Mouse (Mus musculus) heart, embryonic 16.5 days (tissue): Measurements from ENCODE around the gene Kcna7. TPM values are rescaled to one million over a fixed set of nuclear protein-coding genes. Genes with fewer than 3 reads are reported as not detected.

ENCODE experiments used
- ATAC-seq: fragments of 200-750 bp; cut with Nextera tagmentation; replicated peaks from 2 replicates; pipeline ENCODE4 v1.8.0; 2017; ENCODE audit warnings: moderate number of reproducible peaks; ENCODE audit not compliant: insufficient read depth, low FRiP score; ENCODE audit errors: extremely low read depth
- H3K27ac ChIP-seq: fragments of 300-500 bp; sonication (generic); 2 replicates; pipeline ENCODE4 v1.5.1; 2014; ENCODE audit warnings: mild to moderate bottlenecking, low read length, control low read depth, moderate library complexity
- H3K27me3 ChIP-seq: fragments of 300-500 bp; sonication (generic); 2 replicates; pipeline ENCODE4 v1.6.1; 2014; ENCODE audit warnings: low read length, mixed read lengths; ENCODE audit not compliant: control insufficient read depth, insufficient read depth
- H3K36me3 ChIP-seq: fragments of 300-500 bp; sonication (generic); 2 replicates; pipeline ENCODE4 v1.6.1; 2014; ENCODE audit not compliant: control insufficient read depth, insufficient read depth
- H3K4me1 ChIP-seq: fragments of 300-500 bp; sonication (generic); 2 replicates; pipeline ENCODE4 v1.6.1; 2014; ENCODE audit warnings: low read length, mixed read lengths; ENCODE audit not compliant: control insufficient read depth, insufficient read depth
- H3K4me2 ChIP-seq: fragments of 300-500 bp; sonication (generic); 2 replicates; pipeline ENCODE4 v1.6.1; 2014; ENCODE audit warnings: low read depth, mild to moderate bottlenecking, control low read depth, low read length
- H3K4me3 ChIP-seq: fragments of 300-500 bp; sonication (generic); 2 replicates; pipeline ENCODE4 v1.5.1; 2014; ENCODE audit warnings: mild to moderate bottlenecking, control low read depth, low read length
- H3K9ac ChIP-seq: fragments of 300-500 bp; sonication (generic); 2 replicates; pipeline ENCODE4 v1.6.1; 2014; ENCODE audit warnings: low read length, control low read depth
- H3K9me3 ChIP-seq: fragments of 300-500 bp; sonication (generic); replicated peaks from 2 replicates; pipeline ENCODE4 v1.6.1; 2016; ENCODE audit warnings: low read length; ENCODE audit not compliant: control insufficient read depth
- WGBS: fragments of 180-500 bp; shearing (Covaris S2); extraction: QIAGEN DNeasy Blood & Tissue Kit; methylation state at CpG from one replicate; pipeline ENCODE4 v1.1.7; 2014; 5-methylcytosine and 5-hydroxymethylcytosine counted together
- polyA plus RNA-seq: library from polyadenylated mRNA; unstranded; fragments of >200 nt; fragmentation: Nextera tagmentation; extraction: Ambion mirVana; gene quantifications from 2 replicates; pipeline ENCODE4 v1.2.1, GENCODE M21; 2015

The Kcna7 gene
- polyA plus RNA-seq, 1 experiment from 2014 or later, result 0.25 TPM

DNA sequence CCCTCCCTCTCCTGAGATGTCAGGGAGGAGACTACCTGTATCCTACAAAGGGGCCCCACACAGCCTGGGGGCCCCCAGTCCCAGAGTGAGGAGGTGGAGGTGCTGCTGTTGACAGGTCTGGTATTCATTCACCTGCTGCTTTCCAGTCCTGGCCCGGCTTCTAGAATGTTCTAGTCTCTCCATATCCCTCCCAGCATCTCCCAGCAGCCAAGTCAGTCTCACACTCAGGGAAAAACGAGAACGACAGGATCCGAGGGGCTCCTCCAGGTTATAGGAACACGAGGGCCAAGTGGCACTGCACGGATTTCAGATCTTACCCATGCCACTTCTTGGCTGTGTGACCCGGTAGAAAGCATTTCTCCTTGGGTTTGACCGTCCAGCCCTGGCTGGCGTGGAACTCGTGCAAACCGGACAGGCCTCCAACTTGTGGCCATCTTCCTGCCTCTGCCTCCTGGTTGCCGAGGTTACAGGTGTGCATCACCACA lies 9.3 kb downstream of the Kcna7 start:
- Histone ChIP-seq H3K4me2 (no peak overlapping the region; the same call in 1 of the 2 replicates), H3K27ac (no peak overlapping the region)

DNA sequence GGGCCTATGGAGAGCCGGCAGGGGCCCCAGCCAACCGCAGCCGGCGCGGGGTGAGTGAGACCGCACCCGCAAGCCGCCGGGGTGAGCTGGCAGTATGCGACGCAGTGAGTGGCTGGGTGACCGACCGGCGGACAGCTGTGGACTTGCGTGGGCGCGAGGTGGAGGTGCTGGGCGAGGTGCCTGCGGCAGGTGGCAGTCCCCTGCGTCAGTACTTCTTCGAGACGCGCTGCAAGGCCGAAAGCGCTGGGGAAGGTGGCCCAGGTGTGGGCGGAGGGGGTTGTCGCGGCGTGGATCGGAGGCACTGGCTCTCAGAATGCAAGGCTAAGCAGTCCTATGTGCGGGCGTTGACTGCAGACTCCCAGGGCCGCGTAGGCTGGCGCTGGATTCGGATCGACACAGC lies 10.2 kb downstream of the Kcna7 start:
- Histone ChIP-seq H3K4me1 (peaks cover 12% of the 10 kb centered on the region), H3K27me3 (peaks cover 85% of the 10 kb centered on the region), H3K4me2 (peak overlapping the region; percentile 8; the same call in 1 of the 2 replicates), H3K9me3 (no peaks in the 10 kb centered on the region), H3K9ac (no peak overlapping the region), H3K36me3 (no peaks in the 10 kb centered on the region), H3K27ac (no peak overlapping the region), H3K4me3 (peak overlapping the region; percentile 11)
- no peak for ATAC-seq
- 14% methylated on average over 37 of the region's 37 CpGs for WGBS

More for the DNA sequence above, 9.3 kb downstream of the Kcna7 start:
- H3K9ac ChIP-seq, result no peak overlapping the region
- H3K4me3 ChIP-seq, result no peak overlapping the region; the same call in 1 of the 2 replicates
- ATAC-seq, result no peak
- peaks cover 85% of the 10 kb centered on the region for H3K27me3 ChIP-seq
- H3K9me3 ChIP-seq, result no peaks in the 10 kb centered on the region
- WGBS, result 44% methylated on average over 12 of the region's 12 CpGs
- peaks cover 12% of the 10 kb centered on the region for H3K4me1 ChIP-seq
- no peaks in the 10 kb centered on the region for H3K36me3 ChIP-seq

DNA sequence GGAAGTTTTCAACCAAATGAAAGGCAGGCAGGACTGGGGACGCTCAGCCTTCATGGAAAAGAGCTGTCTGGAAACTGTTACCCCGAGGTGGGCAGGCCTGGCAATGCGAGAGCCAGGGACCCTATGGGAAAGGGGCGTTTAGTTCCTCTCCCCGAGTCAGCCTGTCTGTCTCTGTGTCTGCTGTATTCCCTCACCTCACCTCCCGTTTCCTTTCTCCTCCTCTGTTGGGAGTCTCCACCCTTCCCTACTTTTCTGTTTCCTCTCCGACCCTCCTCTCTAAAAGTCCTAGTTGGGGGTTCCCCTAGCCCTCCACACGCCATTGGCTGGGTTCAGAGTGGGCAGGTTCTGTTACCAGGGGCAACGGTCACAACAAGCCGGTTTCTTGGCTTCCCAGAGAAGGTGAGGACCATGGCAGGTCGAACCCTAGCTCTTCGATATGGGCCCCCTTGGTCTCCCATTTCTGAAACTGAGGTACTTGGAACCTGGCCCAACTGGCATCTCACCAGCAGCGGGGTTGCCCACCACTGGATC lies 12.6 kb downstream of the Kcna7 start:
- peaks cover 68% of the 10 kb centered on the region for H3K27me3 ChIP-seq
- no peaks in the 10 kb centered on the region for H3K9me3 ChIP-seq
- ATAC-seq, result no peak
- peaks cover 12% of the 10 kb centered on the region for H3K4me1 ChIP-seq
- H3K27ac ChIP-seq, result no peak overlapping the region
- no peak overlapping the region for H3K9ac ChIP-seq
- H3K36me3 ChIP-seq, result peaks cover 15% of the 10 kb centered on the region
- H3K4me2 ChIP-seq, result no peak overlapping the region
- 13% methylated on average over 13 of the region's 13 CpGs for WGBS
- no peak overlapping the region for H3K4me3 ChIP-seq

DNA sequence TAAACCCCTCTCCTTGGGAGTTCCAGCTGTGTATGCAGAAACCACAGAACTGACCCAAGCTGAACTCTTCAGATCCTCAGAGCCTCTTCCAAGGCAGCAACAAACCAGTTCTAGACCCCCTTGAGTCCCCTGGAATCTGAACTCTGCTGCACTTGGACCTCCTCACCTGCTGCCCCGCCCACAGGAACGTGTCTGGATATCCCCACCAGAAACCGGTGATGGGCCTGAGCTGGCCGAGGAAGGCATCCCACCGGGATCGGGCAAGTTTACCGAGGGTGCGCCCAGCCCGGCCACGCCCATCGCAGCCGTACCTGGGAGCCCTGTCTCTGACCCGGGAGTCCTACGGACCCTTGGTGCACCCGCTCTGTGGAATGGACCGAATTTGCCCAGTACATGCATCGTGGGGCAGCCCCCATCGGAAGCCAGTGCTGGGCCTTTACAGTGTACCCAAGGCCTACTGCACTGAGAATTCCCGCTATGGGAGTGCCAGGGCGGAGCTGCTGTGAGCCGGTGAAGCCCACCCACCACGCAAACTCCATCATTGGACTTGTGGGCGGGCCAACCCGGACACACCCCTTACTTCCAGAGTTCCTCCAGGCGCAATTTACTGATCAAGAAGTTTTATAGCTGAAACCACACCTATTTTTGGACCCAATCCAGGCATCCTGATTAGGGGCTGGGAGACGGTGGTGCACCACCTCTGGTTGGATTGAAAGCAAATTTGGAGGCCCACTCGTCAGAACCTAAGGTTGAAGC lies 14.6 kb downstream of the Kcna7 start:
- H3K4me1 ChIP-seq, result 0 out of 2 replicates have a peak, but pooled peaks cover 3% of the 10 kb centered on the region
- no peak overlapping the region for H3K4me2 ChIP-seq
- no peak overlapping the region for H3K9ac ChIP-seq
- H3K36me3 ChIP-seq, result peaks cover 34% of the 10 kb centered on the region
- H3K27me3 ChIP-seq, result peaks cover 52% of the 10 kb centered on the region
- H3K27ac ChIP-seq, result no peak overlapping the region
- no peak for ATAC-seq
- WGBS, result 20% methylated on average over 27 of the region's 27 CpGs
- no peaks in the 10 kb centered on the region for H3K9me3 ChIP-seq
- no peak overlapping the region for H3K4me3 ChIP-seq

DNA sequence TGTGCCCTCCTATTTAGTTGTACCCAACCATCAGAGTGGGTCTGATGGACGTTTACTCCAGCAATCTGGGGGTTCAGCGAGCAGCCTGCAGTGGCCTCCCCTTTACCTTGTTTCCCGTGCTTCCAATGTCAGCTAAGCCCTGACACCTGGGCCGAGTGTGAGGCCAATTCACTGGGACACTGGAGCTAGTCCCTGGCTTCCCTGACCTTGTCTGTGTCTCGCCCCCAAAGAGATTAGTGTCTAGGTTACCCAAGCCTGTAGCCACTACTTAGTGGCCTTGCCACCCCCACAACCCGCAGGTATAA lies 15.1 kb downstream of the Kcna7 start, which contains the start of gene Lhb:
Lhb (plus strand) TSS at position 206 of the 305 bp plus-strand sequence.
- 59% methylated on average over 6 of the region's 6 CpGs for WGBS
- H3K4me1 ChIP-seq, result 0 out of 2 replicates have a peak, but pooled peaks cover 1% of the 10 kb centered on the region
- H3K9ac ChIP-seq, result no peak within 1 kb of the TSS
- H3K4me3 ChIP-seq, result no peak within 1 kb of the TSS
- no peak within 1 kb of the TSS for H3K27ac ChIP-seq
- ATAC-seq, result no peak
- peaks cover 47% of the 10 kb centered on the region for H3K27me3 ChIP-seq
- H3K36me3 ChIP-seq, result peaks cover 37% of the 10 kb centered on the region
- H3K9me3 ChIP-seq, result no peaks in the 10 kb centered on the region
- no peak within 1 kb of the TSS for H3K4me2 ChIP-seq

DNA sequence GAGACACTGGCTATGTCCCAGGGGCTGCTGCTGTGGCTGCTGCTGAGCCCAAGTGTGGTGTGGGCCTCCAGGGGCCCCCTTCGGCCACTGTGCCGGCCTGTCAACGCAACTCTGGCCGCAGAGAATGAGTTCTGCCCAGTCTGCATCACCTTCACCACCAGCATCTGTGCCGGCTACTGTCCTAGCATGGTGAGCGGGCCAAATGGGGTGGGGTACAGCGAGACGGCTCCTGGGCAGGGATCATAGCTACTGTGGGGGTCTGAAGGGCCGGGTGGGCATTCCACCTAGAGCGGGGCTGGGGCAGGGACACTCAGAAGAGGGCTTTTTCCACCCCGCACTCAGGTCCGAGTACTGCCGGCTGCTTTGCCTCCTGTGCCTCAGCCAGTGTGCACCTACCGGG lies 15.7 kb downstream of the Kcna7 start:
- peaks cover 37% of the 10 kb centered on the region for H3K36me3 ChIP-seq

DNA sequence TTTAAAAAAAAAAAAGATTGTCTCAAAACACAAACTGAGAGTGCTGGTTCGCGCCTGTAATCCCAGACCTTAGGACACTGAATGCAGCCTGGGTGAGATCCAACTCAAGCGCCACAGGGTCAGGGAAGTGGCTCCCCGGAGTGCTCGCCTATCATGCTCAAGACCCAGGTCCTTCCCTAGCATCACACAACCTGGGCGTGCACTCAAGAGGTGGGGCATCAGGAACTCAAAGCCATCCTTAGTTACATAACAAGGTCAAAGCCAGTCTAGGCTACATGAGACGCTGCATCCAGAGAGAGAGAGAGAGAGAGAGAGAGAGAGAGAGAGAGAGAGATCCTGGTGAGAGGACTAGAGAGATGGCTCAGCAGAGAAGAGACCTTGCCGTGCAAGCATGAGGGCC lies 21.1 kb downstream of the Kcna7 start:
- H3K4me3 ChIP-seq, result no peak overlapping the region
- no peaks in the 10 kb centered on the region for H3K4me1 ChIP-seq
- H3K27me3 ChIP-seq, result no peaks in the 10 kb centered on the region; the same call in 1 of the 2 replicates
- H3K9ac ChIP-seq, result no peak overlapping the region
- H3K36me3 ChIP-seq, result peaks cover 49% of the 10 kb centered on the region
- no peak for ATAC-seq
- no peak overlapping the region for H3K4me2 ChIP-seq
- no peaks in the 10 kb centered on the region for H3K9me3 ChIP-seq
- 84% methylated on average over 8 of the region's 8 CpGs for WGBS
- no peak overlapping the region for H3K27ac ChIP-seq

More for the DNA sequence above, 15.7 kb downstream of the Kcna7 start:
- Histone ChIP-seq H3K4me1 (no peaks in the 10 kb centered on the region), H3K9me3 (no peaks in the 10 kb centered on the region), H3K4me3 (no peak overlapping the region), H3K4me2 (no peak overlapping the region), H3K9ac (no peak overlapping the region), H3K27ac (no peak overlapping the region), H3K27me3 (peaks cover 41% of the 10 kb centered on the region)
- WGBS, result 88% methylated on average over 14 of the region's 14 CpGs
- no peak for ATAC-seq

DNA sequence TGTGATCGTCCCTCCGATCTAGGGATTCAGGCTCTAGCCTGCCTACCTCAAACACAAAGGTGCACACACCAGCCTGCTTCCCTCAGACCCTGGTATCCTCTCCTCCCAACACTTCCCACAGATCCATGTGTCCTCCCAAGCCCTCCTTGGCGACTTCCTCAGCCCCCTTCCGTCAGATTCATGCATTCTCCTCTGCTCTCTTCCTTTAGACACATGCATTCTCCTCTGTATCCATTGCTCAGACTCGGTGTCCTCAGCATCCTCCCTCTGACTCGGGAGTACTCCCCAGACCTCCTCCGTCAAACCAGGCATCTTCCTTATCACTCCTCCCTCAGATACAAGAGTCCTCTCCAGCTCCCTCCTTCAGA lies 28.4 kb downstream of the Kcna7 start:
- peaks cover 35% of the 10 kb centered on the region for H3K4me1 ChIP-seq
- peak overlapping the region; percentile 93 for H3K27ac ChIP-seq
- no peak for ATAC-seq
- H3K4me3 ChIP-seq, result peak overlapping the region; percentile 90
- peaks cover 9% of the 10 kb centered on the region for H3K36me3 ChIP-seq
- no peaks in the 10 kb centered on the region for H3K9me3 ChIP-seq
- WGBS, result under 1% methylated on average over 7 of the region's 7 CpGs
- H3K27me3 ChIP-seq, result no peaks in the 10 kb centered on the region
- peak overlapping the region; percentile 98 for H3K4me2 ChIP-seq
- H3K9ac ChIP-seq, result peak overlapping the region; percentile 86
